Comparison of ENCODE assay signal across 8 mouse cellular contexts in genomic region chr8:124520249-124521080, GRCm38 (mm10). TPM values are rescaled to one million over a fixed set of nuclear protein-coding genes. Genes with fewer than 3 reads are reported as not detected.
DNase-seq lines count a peak whose midpoint lies in the region; ATAC-seq lines count a peak whose summit lies in the region.

Cog2 (plus strand) TSS chr8:124520767.

- peaks cover 9% of the 10 kb centered on the region; the same call in 1 of the 2 replicates for H3K27me3 ChIP-seq in hindbrain, embryonic 14.5 days (ENCODE audit: control insufficient read depth, insufficient read depth, low read length)

- peak within 1 kb of the TSS; percentile 98 for H3K4me3 ChIP-seq in hindbrain, embryonic 14.5 days (replicated peaks; ENCODE audit: low read length)

- H3K9me3 ChIP-seq in hindbrain, embryonic 14.5 days (ENCODE audit: control insufficient read depth, low read length): no peaks in the 10 kb centered on the region

- WGBS in hindbrain, embryonic 14.5 days: 10% methylated on average over 50 of the region's 50 CpGs

- ATAC-seq in hindbrain, embryonic 14.5 days (ENCODE audit: low FRiP score): peak; percentile 99

- H3K4me2 ChIP-seq in hindbrain, embryonic 14.5 days (replicated peaks): peak within 1 kb of the TSS; percentile 89

- peak; percentile 96 for DNase-seq in R1 (ENCODE audit: low read depth, low spot score)
- DNase-seq in cerebellum, postnatal 25 days: peak; percentile 93 to 96
- peak; percentile 78 to 83 for DNase-seq in frontal cortex, postnatal 25 days (ENCODE audit: low spot score in 2 of 2)
- DNase-seq in hindbrain, embryonic 14.5 days (ENCODE audit: low spot score): peak; percentile 94
- peak; percentile 88 to 90 for DNase-seq in layer of hippocampus, postnatal 36 days
- peak; percentile 94 for DNase-seq in lung, postnatal 36 days
- DNase-seq in retina, postnatal 1 day: peak; percentile 97
- peak; percentile 83 to 85 for DNase-seq in urinary bladder, adult 18-20 months (ENCODE audit: low spot score in 2 of 2)

- peaks cover 13% of the 10 kb centered on the region for H3K4me1 ChIP-seq in hindbrain, embryonic 14.5 days (replicated peaks; ENCODE audit: control insufficient read depth, insufficient read depth, low read length)

- peak within 1 kb of the TSS; percentile 16; the same call in 1 of the 2 replicates for H3K27ac ChIP-seq in hindbrain, embryonic 14.5 days

- H3K9ac ChIP-seq in hindbrain, embryonic 14.5 days: peak within 1 kb of the TSS; percentile 84

- H3K36me3 ChIP-seq in hindbrain, embryonic 14.5 days (replicated peaks; ENCODE audit: control insufficient read depth, insufficient read depth): peaks cover 5% of the 10 kb centered on the region

RNA-seq across cellular contexts. Expression of gene Cog2, which starts in this region (rescaled TPM):
- 32.5 and 34.7 TPM in 2 replicates for polyA plus RNA-seq in hindbrain, embryonic 14.5 days (2014; fragmentation: Nextera tagmentation; extraction: Ambion mirVana)
- total RNA-seq in layer of hippocampus, postnatal 36 days (2021): 10 to 100 TPM; 37.8 to 43.2 TPM

Comparison
In these comparisons a context has a peak if more than half of its experiments do, and no peak if none do; other contexts are left out.
1. Peak in every context shown above with its lines: DNase-seq, ATAC-seq, H3K4me3 ChIP-seq and H3K27ac ChIP-seq.